Mouse (Mus musculus): ENCODE results near the gene Zcrb1.

Zcrb1 gene

DNA sequence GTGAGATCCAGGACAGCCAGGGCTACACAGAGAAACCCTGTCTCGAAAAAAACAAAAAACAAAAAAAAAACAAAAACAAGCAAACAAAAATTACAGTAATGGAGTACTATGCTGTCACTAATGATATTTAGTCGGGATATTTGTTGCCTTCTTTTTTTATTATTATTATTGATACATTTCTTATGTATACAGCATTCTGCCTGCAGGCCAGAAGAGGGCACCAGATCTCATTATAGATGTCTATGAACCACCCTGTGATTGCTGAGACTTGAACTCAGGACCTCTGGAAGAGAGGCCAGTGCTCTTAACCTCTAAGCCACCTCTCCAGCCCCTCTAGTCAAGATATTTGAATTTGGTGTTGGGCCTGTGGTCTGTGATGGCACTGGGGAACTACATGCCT lies 26.3 kb downstream of the Zcrb1 start:
- DNase-seq (ENCODE audit: low read depth), result peak; percentile 14

DNA sequence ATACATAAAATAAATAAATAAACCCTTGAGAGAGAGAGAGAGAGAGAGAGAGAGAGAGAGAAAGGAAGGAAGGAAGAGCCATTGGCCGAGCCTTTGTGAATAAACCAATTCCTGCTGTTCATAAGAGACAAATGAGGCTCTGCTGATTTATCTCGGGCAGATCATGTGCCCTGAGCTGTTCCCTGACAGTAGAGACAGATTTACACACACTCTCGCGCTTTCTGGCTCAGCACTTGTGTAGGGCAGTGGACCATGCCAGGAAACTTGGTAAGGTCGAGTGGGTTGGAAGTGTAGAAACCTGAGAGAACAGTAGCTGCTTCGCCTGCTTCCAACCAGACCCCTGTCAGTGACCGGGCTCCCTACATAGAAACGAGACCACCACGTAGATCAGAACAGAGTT lies 29.6 kb downstream of the Zcrb1 start:
- no peak for DNase-seq (ENCODE audit: low read depth)

DNA sequence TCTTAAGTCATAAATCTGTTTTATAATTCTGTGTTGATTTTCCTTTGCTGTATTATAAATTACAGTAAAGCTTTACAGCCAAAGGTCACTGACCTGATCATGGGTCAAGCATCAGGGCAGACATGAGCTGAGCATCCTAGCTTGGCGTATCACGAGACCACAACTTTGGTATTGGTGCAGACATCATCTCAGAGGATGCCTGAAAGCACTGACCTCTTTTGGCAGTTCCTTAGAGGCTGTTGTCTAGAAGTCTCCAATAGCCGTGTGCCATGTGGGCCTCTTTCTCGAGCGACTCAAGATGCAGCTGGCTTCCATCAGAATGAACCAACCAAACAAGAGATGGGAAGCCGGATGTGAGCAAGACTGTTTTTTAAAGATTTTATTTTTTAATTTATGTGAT lies 32.6 kb downstream of the Zcrb1 start:
- DNase-seq (ENCODE audit: low read depth), result no peak

DNA sequence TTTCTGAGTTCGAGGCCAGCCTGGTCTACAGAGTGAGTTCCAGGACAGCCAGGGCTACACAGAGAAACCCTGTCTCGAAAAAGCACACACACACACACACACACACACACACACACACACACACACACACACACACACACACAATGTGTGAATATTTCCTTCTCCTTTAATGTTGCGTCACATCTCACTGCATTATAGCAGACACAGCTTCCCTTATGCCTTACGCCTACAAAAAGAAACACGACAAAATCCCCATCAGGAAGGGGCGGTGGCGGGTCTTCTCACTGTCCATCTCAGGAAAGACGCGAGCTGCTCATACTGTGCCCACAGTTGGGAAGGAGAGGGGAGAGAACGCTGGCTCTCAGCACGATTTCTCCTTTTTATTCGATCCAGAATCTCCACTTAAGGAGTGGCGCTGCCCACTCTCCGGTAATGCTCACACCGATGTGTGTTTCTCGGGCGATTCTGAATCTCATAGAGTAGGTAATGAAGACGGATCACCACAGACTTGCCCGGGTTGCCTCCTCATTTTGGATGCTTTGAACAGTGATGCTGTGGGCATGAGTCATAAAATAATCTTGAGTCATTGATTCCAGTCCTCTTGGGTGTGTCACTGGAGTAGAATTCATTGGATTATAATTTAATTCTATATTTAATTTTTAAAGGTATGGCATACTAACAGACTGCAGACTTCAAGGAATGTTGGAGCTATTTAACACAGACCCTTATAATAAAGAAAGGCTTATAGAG lies 39.6 kb downstream of the Zcrb1 start:
- DNase-seq (ENCODE audit: low read depth), result peak; percentile 60

DNA sequence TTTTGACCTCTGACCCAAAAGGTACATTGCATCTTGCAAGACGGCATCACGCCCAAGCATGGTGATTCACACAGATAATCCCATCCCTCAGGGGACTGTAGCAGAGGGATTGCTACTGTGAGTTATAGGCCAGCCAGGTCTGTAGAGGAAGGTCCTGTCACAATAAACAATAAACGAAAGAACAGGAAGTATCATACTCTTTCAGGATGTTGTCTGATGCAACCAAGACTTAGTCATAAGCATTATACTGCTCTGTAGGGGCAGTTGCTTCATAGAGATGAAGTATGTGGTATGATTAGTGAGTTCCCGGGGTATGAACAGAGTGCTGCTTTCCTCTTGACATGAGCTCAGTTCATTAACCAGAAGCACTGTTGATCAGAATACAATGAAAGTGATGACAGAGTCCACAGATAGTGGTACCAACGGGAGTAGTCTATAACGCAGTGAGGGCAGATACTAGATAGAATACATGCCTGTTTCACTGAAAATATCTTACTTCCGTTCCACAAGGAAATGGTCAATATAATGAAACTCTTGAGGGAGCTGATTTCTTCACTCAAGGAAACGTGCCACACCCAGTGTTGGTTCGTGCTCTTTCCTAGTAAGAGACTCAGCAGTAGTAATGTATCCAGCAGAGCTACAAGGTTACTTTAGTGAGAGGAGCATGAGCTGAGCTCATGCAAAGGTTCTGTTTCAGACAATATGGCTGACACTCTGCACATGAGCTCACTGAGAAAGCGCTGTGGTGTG lies 57.3 kb downstream of the Zcrb1 start:
- peak; percentile 90 for DNase-seq (ENCODE audit: low read depth)

DNA sequence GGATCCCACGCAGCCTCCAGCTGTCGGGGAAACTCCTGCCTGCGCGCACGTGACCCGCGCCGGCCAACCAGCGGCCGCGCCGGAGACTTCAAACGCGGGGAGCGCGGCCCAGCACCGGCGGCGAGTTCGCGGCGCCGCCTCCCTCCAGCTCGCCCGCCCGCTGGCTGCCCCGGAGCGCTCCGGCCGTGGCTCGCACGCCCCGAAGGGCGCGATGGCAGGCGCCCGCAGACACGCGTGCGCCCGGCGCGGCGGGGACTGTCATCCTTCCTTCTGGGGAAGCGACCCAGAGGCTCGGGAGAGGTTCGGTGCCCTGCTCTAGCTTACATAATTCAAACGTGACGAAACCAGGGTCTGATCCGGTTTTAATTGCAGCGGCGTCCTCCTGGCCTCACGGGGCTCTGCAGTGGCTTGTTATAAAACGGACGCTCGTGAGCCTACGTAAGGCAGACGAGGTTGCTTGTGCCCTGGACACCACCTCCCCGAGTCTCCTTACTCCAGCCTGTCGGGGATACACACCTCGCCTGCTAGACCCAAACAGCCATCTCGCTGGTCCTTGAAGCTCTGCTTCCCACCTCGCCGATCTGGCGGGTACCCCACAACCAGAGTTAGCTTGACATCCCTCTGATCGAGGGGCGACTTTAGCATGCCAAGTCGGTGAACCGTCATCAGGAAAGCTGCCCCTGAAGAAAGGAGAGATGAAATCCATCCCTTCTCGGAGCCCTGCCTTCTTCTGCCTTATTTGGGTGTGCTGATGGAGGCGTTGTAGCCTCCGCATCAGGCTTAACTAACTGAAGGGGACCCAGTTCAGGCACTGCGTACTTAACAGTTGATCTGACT lies 61.0 kb downstream of the Zcrb1 start, which contains the start of gene Yaf2:
Gene Yaf2 (minus strand): TSS at position 11 of the 837 bp plus-strand sequence.
- DNase-seq (ENCODE audit: low read depth), result peak; percentile 82

DNA sequence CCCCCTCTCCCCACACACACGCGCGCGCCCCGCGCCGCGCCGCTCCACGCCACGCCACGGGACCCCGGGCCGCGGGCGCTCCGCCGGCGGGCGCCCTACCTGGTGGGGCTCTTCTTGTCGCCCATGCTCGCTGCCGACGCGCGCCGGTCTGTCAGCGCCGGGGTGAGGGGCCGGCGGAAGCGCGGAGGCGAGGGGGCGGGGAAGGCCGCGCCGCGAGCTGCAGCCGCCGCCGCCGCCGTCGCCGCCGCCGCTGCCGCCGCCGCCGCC lies 61.5 kb downstream of the Zcrb1 start:
- no peak for DNase-seq (ENCODE audit: low read depth)

All from 416B (cell line).